9 mouse cellular contexts compared by ENCODE assay signal in the genomic region with DNA sequence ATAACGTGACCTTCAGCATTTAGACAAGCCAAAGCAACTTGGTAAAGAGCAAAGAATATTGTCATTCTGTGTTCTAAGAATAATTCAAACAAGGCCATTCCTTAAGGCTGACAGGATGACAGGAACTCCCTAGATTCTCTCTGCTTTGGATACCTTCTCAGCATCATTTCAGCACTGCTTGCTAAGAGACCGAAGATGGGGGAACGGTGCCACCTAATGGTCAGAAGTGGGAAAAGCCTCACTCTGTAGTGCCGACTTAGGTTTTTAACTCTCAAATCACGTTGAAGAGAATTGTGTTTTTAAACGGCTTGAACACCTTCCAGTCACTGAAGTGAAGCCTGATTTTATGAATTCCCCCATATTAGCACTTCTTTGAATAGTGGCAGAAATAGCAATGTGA.
A peak's percentile ranks its signal among the peaks of the same experiment; 100 is the strongest.
DNase-seq lines count a peak whose midpoint lies in the region; ATAC-seq and TF ChIP-seq lines count a peak whose summit lies in the region.
"Had no signal": no experiment of that assay in that cellular context is flagged by ENCODE, and none has a peak within 500 bp of the region (broad histone marks: within the 10 kb centered on the region; RNA-seq: fewer than 3 reads in every experiment).

No protein-coding gene starts in this region.

- no peaks in the 10 kb centered on the region for H3K36me3 ChIP-seq in MEL (ENCODE audit: control insufficient read depth in 1 of 2, insufficient read depth in 2 of 2, low read length in 2 of 2)
- H3K36me3 ChIP-seq in embryonic facial prominence, embryonic 12.5 days: no peaks in the 10 kb centered on the region
- H3K36me3 ChIP-seq in hindbrain, embryonic 11.5 days (ENCODE audit: control insufficient read depth, insufficient read depth, low read length): no peaks in the 10 kb centered on the region
- H3K36me3 ChIP-seq in lung, embryonic 16.5 days (ENCODE audit: control insufficient read depth, insufficient read depth, low read length): no peaks in the 10 kb centered on the region
- H3K36me3 ChIP-seq: liver, embryonic 15.5 days had no signal

- no peak overlapping the region for H3K27ac ChIP-seq in MEL (ENCODE audit: control insufficient read depth, low read depth, low read length)
- H3K27ac ChIP-seq in embryonic facial prominence, embryonic 12.5 days: no peak overlapping the region
- no peak overlapping the region for H3K27ac ChIP-seq in hindbrain, embryonic 11.5 days (ENCODE audit: low read depth, low read length)
- H3K27ac ChIP-seq in layer of hippocampus, adult 2 months: no peak overlapping the region
- H3K27ac ChIP-seq in lung, embryonic 16.5 days (ENCODE audit: low read length): no peak overlapping the region
- H3K27ac ChIP-seq: liver, embryonic 15.5 days had no signal

- peak; percentile 56 to 83 (median 73) for TF ChIP-seq CTCF in MEL (IDR thresholded peaks at IDR 0.05 in 2 of 3, conservative IDR thresholded peaks at IDR 0.05 in 1 of 3; ENCODE audit: control insufficient read depth in 1 of 3, insufficient read depth in 1 of 3, low read depth in 2 of 3, low read length in 3 of 3, poor library complexity in 1 of 3, severe bottlenecking in 1 of 3)
- peak; percentile 95 for TF ChIP-seq CTCF in layer of hippocampus, adult 2 months (conservative IDR thresholded peaks at IDR 0.05)

- peak; percentile 61 for DNase-seq in MEL (ENCODE audit: low read depth, low spot score)
- peak; percentile 24 to 26 for DNase-seq in adrenal gland, postnatal 4 days (ENCODE audit: low spot score in 2 of 2)
- peak; percentile 83 for DNase-seq in hindbrain, embryonic 11.5 days (ENCODE audit: low spot score)
- peak; percentile 83 to 89 for DNase-seq in layer of hippocampus, adult 2 months (ENCODE audit: low spot score in 2 of 2)
- peak; percentile 91 for DNase-seq in retina, embryonic 14.5 days (ENCODE audit: low spot score)

- no peaks in the 10 kb centered on the region for H3K79me2 ChIP-seq in MEL (ENCODE audit: control insufficient read depth, insufficient read depth, low read length, poor library complexity)

- H3K4me1 ChIP-seq in MEL (ENCODE audit: control insufficient read depth in 1 of 2, insufficient read depth in 2 of 2, low read length in 2 of 2): no peaks in the 10 kb centered on the region
- H3K4me1 ChIP-seq in embryonic facial prominence, embryonic 12.5 days: no peaks in the 10 kb centered on the region
- no peaks in the 10 kb centered on the region for H3K4me1 ChIP-seq in hindbrain, embryonic 11.5 days (replicated peaks; ENCODE audit: control insufficient read depth, insufficient read depth, low read length)
- no peaks in the 10 kb centered on the region for H3K4me1 ChIP-seq in lung, embryonic 16.5 days (replicated peaks; ENCODE audit: control insufficient read depth, insufficient read depth, low read length)
- H3K4me1 ChIP-seq: liver, embryonic 15.5 days had no signal

- no peak for TF ChIP-seq EP300 in MEL (IDR thresholded peaks at IDR 0.05; ENCODE audit: low read depth in 1 of 2, low read length in 2 of 2)

- no peak overlapping the region for H3K9ac ChIP-seq in MEL (ENCODE audit: control insufficient read depth, low read depth, low read length, poor library complexity, severe bottlenecking)
- no peak overlapping the region for H3K9ac ChIP-seq in embryonic facial prominence, embryonic 12.5 days
- H3K9ac ChIP-seq in hindbrain, embryonic 11.5 days (ENCODE audit: low read depth, low read length): no peak overlapping the region
- no peak overlapping the region for H3K9ac ChIP-seq in lung, embryonic 16.5 days (ENCODE audit: low read length)
- H3K9ac ChIP-seq: liver, embryonic 15.5 days had no signal

- no peak overlapping the region for H3K4me2 ChIP-seq in embryonic facial prominence, embryonic 12.5 days (replicated peaks)
- H3K4me2 ChIP-seq in hindbrain, embryonic 11.5 days (replicated peaks; ENCODE audit: low read depth, low read length): no peak overlapping the region
- no peak overlapping the region for H3K4me2 ChIP-seq in lung, embryonic 16.5 days (ENCODE audit: low read depth, low read length)
- H3K4me2 ChIP-seq: liver, embryonic 15.5 days had no signal

- no peak overlapping the region for H3K4me3 ChIP-seq in MEL (ENCODE audit: control insufficient read depth in 1 of 2, insufficient read depth in 1 of 2, low read depth in 2 of 2, low read length in 2 of 2)
- no peak overlapping the region for H3K4me3 ChIP-seq in embryonic facial prominence, embryonic 12.5 days
- H3K4me3 ChIP-seq in hindbrain, embryonic 11.5 days (ENCODE audit: low read depth, low read length): no peak overlapping the region
- H3K4me3 ChIP-seq in layer of hippocampus, adult 2 months: no peak overlapping the region
- H3K4me3 ChIP-seq in lung, embryonic 16.5 days (ENCODE audit: low read length): no peak overlapping the region
- H3K4me3 ChIP-seq: liver, embryonic 15.5 days had no signal

- TF ChIP-seq POLR2A in MEL (IDR thresholded peaks at IDR 0.05; ENCODE audit: control insufficient read depth in 1 of 2, insufficient read depth in 1 of 2, low read depth in 1 of 2, low read length in 2 of 2, poor library complexity in 1 of 2): no peak

- whole genome bisulfite sequencing in embryonic facial prominence, embryonic 12.5 days: 15% methylated on average over 6 of the region's 6 CpGs
- 11% methylated on average over 6 of the region's 6 CpGs for WGBS in hindbrain, embryonic 11.5 days
- 9% methylated on average over 6 of the region's 6 CpGs for WGBS in lung, embryonic 16.5 days

- no peaks in the 10 kb centered on the region for H3K27me3 ChIP-seq in MEL (ENCODE audit: control insufficient read depth in 1 of 2, insufficient read depth in 2 of 2, low read length in 2 of 2)
- H3K27me3 ChIP-seq in embryonic facial prominence, embryonic 12.5 days: no peaks in the 10 kb centered on the region
- H3K27me3 ChIP-seq in hindbrain, embryonic 11.5 days (ENCODE audit: control insufficient read depth, insufficient read depth, low read length): no peaks in the 10 kb centered on the region
- H3K27me3 ChIP-seq in lung, embryonic 16.5 days (ENCODE audit: control insufficient read depth, insufficient read depth, low read depth, low read length): no peaks in the 10 kb centered on the region
- H3K27me3 ChIP-seq: liver, embryonic 15.5 days had no signal

- no peaks in the 10 kb centered on the region for H3K9me3 ChIP-seq in MEL (replicated peaks; ENCODE audit: insufficient read depth, low read length)
- no peaks in the 10 kb centered on the region for H3K9me3 ChIP-seq in embryonic facial prominence, embryonic 12.5 days
- no peaks in the 10 kb centered on the region for H3K9me3 ChIP-seq in hindbrain, embryonic 11.5 days (ENCODE audit: control insufficient read depth, low read length)
- no peaks in the 10 kb centered on the region for H3K9me3 ChIP-seq in lung, embryonic 16.5 days (ENCODE audit: control insufficient read depth, low read length)
- H3K9me3 ChIP-seq: liver, embryonic 15.5 days had no signal

- peak; percentile 88 for TF ChIP-seq RAD21 in MEL (IDR thresholded peaks at IDR 0.05; ENCODE audit: low read depth, low read length)

- peak; percentile 75; the same call in 1 of the 2 replicates for ATAC-seq in embryonic facial prominence, embryonic 12.5 days (ENCODE audit: insufficient number of reproducible peaks, insufficient read depth, low FRiP score, low TSS enrichment)
- peak; percentile 86; the same call in 1 of the 2 replicates for ATAC-seq in hindbrain, embryonic 11.5 days (ENCODE audit: low FRiP score)
- peak; percentile 52; the same call in 1 of the 2 replicates for ATAC-seq in lung, embryonic 16.5 days (ENCODE audit: low read depth)
- ATAC-seq in megakaryocyte, adult 5-6 weeks (ENCODE audit: poor library complexity, severe bottlenecking): no peak

TF ChIP-seq in MEL, 35 proteins besides CTCF, POLR2A, EP300 and RAD21:
- TF ChIP-seq ZKSCAN1 (IDR thresholded peaks at IDR 0.05; ENCODE audit: low read depth, low read length): no peak
- TF ChIP-seq ZNF384 (IDR thresholded peaks at IDR 0.05; ENCODE audit: low read depth, low read length): no peak
- TF ChIP-seq TBP (IDR thresholded peaks at IDR 0.05; ENCODE audit: low read depth, low read length): no peak
- TF ChIP-seq ZC3H11A (IDR thresholded peaks at IDR 0.05; ENCODE audit: low read depth, low read length): peak; percentile 71
- TF ChIP-seq HCFC1 (IDR thresholded peaks at IDR 0.05; ENCODE audit: low read depth, low read length): no peak
- TF ChIP-seq NELFE (IDR thresholded peaks at IDR 0.05; ENCODE audit: low read depth, low read length): no peak
- peak; percentile 78 for TF ChIP-seq SMC3 (IDR thresholded peaks at IDR 0.05; ENCODE audit: low read depth, low read length)
- TF ChIP-seq USF2 (IDR thresholded peaks at IDR 0.05; ENCODE audit: borderline replicate concordance in 1 of 2, insufficient read depth in 1 of 2, low read depth in 1 of 2, low read length in 2 of 2): no peak
- TF ChIP-seq CHD2 (IDR thresholded peaks at IDR 0.05; ENCODE audit: low read length): no peak
- TF ChIP-seq CHD1 (IDR thresholded peaks at IDR 0.05; ENCODE audit: low read depth, low read length): no peak
- TF ChIP-seq GATA1 (IDR thresholded peaks at IDR 0.05; ENCODE audit: low read depth, low read length): no peak

Comparison
In these comparisons a context has a peak if more than half of its experiments do, and no peak if none do; other contexts are left out.
1. DNase-seq: peak in every context shown above with its lines; median percentile 91 in retina, embryonic 14.5 days; 86 in layer of hippocampus, adult 2 months; 83 in hindbrain, embryonic 11.5 days; 61 in MEL; 25 in adrenal gland, postnatal 4 days.